Mouse (Mus musculus) kidney, adult 9 months (tissue): ENCODE results near the gene Mob3b.

Experiments used
- DNase-seq: peaks from one replicate; pipeline ENCODE4 v3.0.0; 2022

Gene Mob3b

GRCm38 (mm10) chr4:35003550-35004326 lies 153.5 kb downstream of the Mob3b start:
- no peak for DNase-seq

GRCm38 (mm10) chr4:34996616-34997015 lies 160.7 kb downstream of the Mob3b start:
- no peak for DNase-seq

GRCm38 (mm10) chr4:34993639-34993975 lies 163.7 kb downstream of the Mob3b start:
- DNase-seq: no peak

- peak; percentile 54 for DNase-seq
Measured at GRCm38 (mm10) chr4:34992866-34993638, 164.2 kb downstream of the Mob3b start.

GRCm38 (mm10) chr4:34991891-34992865 lies 165.1 kb downstream of the Mob3b start:
- DNase-seq: no peak

GRCm38 (mm10) chr4:34991116-34991515 lies 166.2 kb downstream of the Mob3b start:
- DNase-seq: peak; percentile 92

- DNase-seq: peak; percentile 71
Measured at GRCm38 (mm10) chr4:34990659-34991058, 166.6 kb downstream of the Mob3b start.

GRCm38 (mm10) chr4:34987568-34987967 lies 169.7 kb downstream of the Mob3b start:
- peak; percentile 71 for DNase-seq

GRCm38 (mm10) chr4:34987109-34987508 lies 170.2 kb downstream of the Mob3b start:
- DNase-seq: no peak

GRCm38 (mm10) chr4:34986647-34987046 lies 170.6 kb downstream of the Mob3b start:
- no peak for DNase-seq

GRCm38 (mm10) chr4:34984377-34984776 lies 172.9 kb downstream of the Mob3b start:
- no peak for DNase-seq

GRCm38 (mm10) chr4:34983511-34983910 lies 173.8 kb downstream of the Mob3b start:
- DNase-seq: no peak

GRCm38 (mm10) chr4:34981301-34982172 lies 175.7 kb downstream of the Mob3b start:
- no peak for DNase-seq

GRCm38 (mm10) chr4:34980461-34981039 lies 176.7 kb downstream of the Mob3b start:
- DNase-seq: no peak

- DNase-seq: no peak
Measured at GRCm38 (mm10) chr4:34976916-34977702, 180.2 kb downstream of the Mob3b start.

GRCm38 (mm10) chr4:34976331-34976778 lies 180.9 kb downstream of the Mob3b start:
- no peak for DNase-seq

GRCm38 (mm10) chr4:34974795-34975194 lies 182.5 kb downstream of the Mob3b start:
- no peak for DNase-seq

- no peak for DNase-seq
Measured at GRCm38 (mm10) chr4:34967541-34967940, 189.7 kb downstream of the Mob3b start.

- peak; percentile 45 for DNase-seq
Measured at GRCm38 (mm10) chr4:34966336-34966957, 190.8 kb downstream of the Mob3b start.

- DNase-seq: no peak
Measured at GRCm38 (mm10) chr4:34964906-34965305, 192.4 kb downstream of the Mob3b start.
